Mouse (Mus musculus): ENCODE measurements around the gene Adssl1.

Adssl1 gene

DNA sequence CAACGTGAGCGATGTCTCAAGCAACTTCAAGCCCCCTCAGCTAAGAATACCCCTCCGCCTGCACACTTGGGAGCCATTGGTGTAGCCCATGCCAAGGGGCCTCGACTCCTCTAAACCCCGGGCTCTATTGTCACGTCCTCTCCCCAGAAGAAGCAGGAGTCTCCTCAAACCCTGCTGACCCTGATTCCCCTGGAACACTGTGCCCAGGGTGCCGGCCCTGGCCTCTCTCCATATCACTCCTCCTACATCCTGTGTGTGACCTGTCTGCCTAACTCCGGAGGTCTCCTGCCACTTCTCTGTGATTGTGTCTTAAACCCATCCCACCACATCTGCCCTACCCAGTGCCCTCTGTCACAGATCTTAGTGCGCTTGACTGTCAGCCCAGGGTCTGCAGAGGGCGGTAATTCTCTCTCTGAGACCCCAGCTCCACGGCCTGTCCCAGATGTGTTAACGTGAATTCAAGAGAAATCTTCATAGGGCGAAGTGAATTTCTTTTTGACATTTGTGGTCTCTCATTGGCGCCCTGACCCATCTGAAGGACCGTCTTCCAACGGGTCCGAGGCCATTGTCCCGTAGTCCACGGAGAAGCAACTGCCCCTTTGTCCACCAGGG, 58.2 kb downstream of the Adssl1 start:
- DNase-seq (ENCODE audit: low spot score): no peak

DNA sequence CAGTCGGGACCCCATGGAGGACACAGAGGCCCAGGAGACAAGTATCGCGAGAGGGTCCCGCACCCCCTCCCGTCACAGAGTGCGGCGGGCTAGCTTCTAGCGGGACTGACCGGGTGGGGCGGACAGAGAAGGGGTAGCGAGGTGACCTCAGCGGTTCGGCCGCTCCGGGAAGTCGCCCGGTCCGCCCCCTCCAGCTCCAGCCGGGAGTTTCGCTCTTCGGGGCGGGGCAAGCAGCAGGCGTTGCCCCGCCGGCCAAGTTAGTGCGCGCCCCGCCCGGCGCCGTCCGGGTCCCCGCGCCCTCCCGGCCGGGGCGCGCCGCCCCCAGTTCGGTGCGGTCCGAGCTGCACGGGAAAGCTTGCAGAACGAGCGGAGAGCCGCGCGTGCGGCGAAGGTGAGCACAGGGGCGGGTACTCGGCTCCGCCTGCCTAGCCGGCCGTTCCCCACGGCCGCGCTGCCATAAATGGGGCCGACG, 58.7 kb downstream of the Adssl1 start, which contains the start of gene Zbtb42:
Zbtb42 (plus strand) TSS at position 274 of the 472 bp plus-strand sequence.
- DNase-seq (ENCODE audit: low spot score): no peak

DNA sequence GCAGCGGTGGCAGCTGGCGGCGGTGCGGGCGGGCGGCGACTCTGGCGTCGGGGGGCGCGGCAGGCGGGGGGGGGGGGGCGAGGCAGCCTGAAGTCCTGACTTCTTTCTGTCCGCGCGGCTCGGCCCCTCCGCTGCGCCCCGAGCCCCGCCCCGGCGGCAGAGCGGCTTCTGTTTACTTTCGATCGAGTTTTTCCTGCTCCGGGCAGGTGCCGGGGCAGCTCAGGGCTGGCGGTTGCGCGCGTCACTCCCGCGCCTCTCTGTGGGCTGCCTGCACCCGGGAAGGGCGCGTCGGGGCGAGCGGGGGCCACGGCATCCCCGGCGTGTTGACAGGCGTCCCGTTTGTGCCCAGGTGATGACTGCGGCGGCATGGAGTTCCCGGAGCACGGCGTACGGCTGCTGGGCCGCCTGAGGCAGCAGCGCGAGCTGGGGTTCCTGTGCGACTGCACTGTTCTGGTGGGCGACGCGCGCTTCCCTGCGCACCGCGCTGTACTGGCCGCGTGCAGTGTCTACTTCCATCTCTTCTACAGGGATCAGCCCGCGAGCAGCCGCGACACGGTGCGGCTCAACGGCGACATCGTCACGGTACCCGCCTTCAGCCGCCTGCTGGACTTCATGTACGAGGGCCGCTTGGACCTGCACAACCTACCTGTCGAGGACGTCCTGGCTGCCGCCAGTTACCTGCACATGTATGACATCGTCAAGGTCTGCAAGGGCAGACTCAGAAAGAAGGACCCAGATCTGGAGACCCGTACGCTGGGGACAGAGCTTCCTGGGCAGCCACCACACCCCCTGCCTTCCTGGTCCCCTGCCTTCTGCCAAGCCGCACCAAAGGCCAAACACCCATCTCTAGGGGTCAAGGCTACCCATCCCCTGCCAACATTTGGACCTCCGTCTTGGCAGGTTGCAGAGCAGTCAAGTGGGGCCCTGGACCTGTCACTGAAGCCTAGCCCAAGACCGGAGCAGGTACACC, 59.5 kb downstream of the Adssl1 start:
- DNase-seq (ENCODE audit: low spot score): no peak

DNA sequence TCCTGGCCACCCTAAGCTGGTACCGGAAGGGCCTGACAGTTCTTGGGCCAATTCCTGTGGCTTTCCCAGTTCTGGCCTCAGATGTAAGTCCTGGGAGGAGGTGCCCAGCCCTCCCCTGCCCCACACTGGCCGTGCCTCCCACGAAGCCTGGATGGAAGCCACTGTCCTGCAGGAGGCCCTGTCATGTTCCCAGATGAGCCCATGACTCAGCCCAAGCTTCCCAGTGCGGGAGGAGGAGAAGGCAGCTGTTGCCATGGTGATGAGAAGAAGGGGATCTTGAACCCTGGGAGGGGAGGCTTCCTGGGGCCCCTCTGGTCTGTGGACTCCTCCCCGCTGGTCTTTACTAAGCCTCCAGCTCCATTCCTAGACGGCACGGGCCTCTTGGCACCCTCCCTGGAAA, 63.5 kb downstream of the Adssl1 start:
- peak; percentile 54 for DNase-seq (ENCODE audit: low spot score)

DNA sequence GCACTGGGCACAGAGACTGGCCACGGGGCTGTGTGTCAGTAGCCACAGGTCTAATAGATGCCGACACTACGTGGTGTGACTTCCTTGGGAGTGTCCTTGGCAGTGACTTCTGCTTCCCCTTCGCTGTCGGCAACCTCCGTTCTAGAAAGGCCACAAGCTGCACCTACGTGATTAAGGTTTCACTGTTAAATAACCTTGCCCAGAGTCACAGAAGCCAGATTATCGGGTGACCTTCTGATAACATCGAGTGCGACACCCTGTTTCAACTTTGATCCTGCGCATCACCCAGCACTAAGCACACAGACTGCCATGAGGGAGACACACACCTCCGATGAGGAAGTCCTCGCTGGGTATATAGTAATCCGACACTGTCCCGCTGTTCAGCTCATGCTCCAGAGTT, 68.6 kb downstream of the Adssl1 start:
- no peak for DNase-seq (ENCODE audit: low spot score)

Data from adipocyte (in vitro differentiated cells).